Mouse (Mus musculus): ENCODE data around the gene Camta1. TPM values are rescaled to one million over a fixed set of nuclear protein-coding genes. Genes with fewer than 3 reads are reported as not detected.

Gene Camta1
- total RNA-seq, 2 experiments from 2014 or later = 66.1 to 84.1 TPM

GRCm38 (mm10) chr4:151165539-151165938 is 696.1 kb downstream of the Camta1 start:
- peak; percentile 92 for DNase-seq
- intact Hi-C loops (cut with DNase I; ENCODE audit: low total_unique reads) = no loop called here

- DNase-seq = no peak
- intact Hi-C loops (cut with DNase I; ENCODE audit: low total_unique reads) = no loop called here
These were observed 697.4 kb downstream of the Camta1 start for GRCm38 (mm10) chr4:151164309-151164708.

- intact Hi-C loops (cut with DNase I; ENCODE audit: low total_unique reads) = no loop called here
- no peak for DNase-seq
These were observed 699.8 kb downstream of the Camta1 start for GRCm38 (mm10) chr4:151161869-151162268.

- DNase-seq = no peak
- intact Hi-C loops (cut with DNase I; ENCODE audit: low total_unique reads) = no loop called here
These were observed 700.7 kb downstream of the Camta1 start for GRCm38 (mm10) chr4:151160932-151161331.

GRCm38 (mm10) chr4:151160476-151160875 is 701.2 kb downstream of the Camta1 start:
- intact Hi-C loops (cut with DNase I; ENCODE audit: low total_unique reads) = no loop called here
- no peak for DNase-seq

GRCm38 (mm10) chr4:151158250-151158649 is 703.4 kb downstream of the Camta1 start:
- DNase-seq = no peak
- intact Hi-C loops (cut with DNase I; ENCODE audit: low total_unique reads) = loop anchor here (5.0 to 10.0 kb wide), 3 partner anchors 124 to 697 kb away; no protein-coding TSS in a partner anchor

GRCm38 (mm10) chr4:151156904-151157303 is 704.8 kb downstream of the Camta1 start:
- DNase-seq = peak; percentile 82

GRCm38 (mm10) chr4:151155587-151155986 is 706.1 kb downstream of the Camta1 start:
- no peak for DNase-seq
- intact Hi-C loops (cut with DNase I; ENCODE audit: low total_unique reads) = loop anchor here (5.0 to 10.0 kb wide), 3 partner anchors 127 to 699 kb away; no protein-coding TSS in a partner anchor

More at GRCm38 (mm10) chr4:151156904-151157303, 704.8 kb downstream of the Camta1 start:
- intact Hi-C loops (cut with DNase I; ENCODE audit: low total_unique reads) = loop anchor here (5.0 to 10.0 kb wide), 3 partner anchors 125 to 698 kb away; no protein-coding TSS in a partner anchor

- no peak for DNase-seq
- intact Hi-C loops (cut with DNase I; ENCODE audit: low total_unique reads) = loop anchor here (10.0 kb wide), 1 partner anchor 700 kb away; no protein-coding TSS in a partner anchor
These were observed 707.4 kb downstream of the Camta1 start for GRCm38 (mm10) chr4:151154306-151154705.

GRCm38 (mm10) chr4:151152010-151152409 is 709.7 kb downstream of the Camta1 start:
- DNase-seq = no peak
- intact Hi-C loops (cut with DNase I; ENCODE audit: low total_unique reads) = loop anchor here (10.0 kb wide), 1 partner anchor 703 kb away; no protein-coding TSS in a partner anchor

- intact Hi-C loops (cut with DNase I; ENCODE audit: low total_unique reads) = loop anchor here (10.0 kb wide), 1 partner anchor 704 kb away; no protein-coding TSS in a partner anchor
- DNase-seq = no peak
These were observed 710.8 kb downstream of the Camta1 start for GRCm38 (mm10) chr4:151150842-151151241.

- intact Hi-C loops (cut with DNase I; ENCODE audit: low total_unique reads) = loop anchor here (10.0 kb wide), 1 partner anchor 705 kb away; no protein-coding TSS in a partner anchor
- no peak for DNase-seq
These were observed 711.6 kb downstream of the Camta1 start for GRCm38 (mm10) chr4:151150115-151150514.

- intact Hi-C loops (cut with DNase I; ENCODE audit: low total_unique reads) = no loop called here
- DNase-seq = no peak
These were observed 714.1 kb downstream of the Camta1 start for GRCm38 (mm10) chr4:151147541-151147940.

- intact Hi-C loops (cut with DNase I; ENCODE audit: low total_unique reads) = no loop called here
These were observed 717.6 kb downstream of the Camta1 start for GRCm38 (mm10) chr4:151144121-151144520.

GRCm38 (mm10) chr4:151141196-151141880 is 720.3 kb downstream of the Camta1 start:
- peak; percentile 91 for DNase-seq
- intact Hi-C loops (cut with DNase I; ENCODE audit: low total_unique reads) = no loop called here

More at GRCm38 (mm10) chr4:151144121-151144520, 717.6 kb downstream of the Camta1 start:
- no peak for DNase-seq

GRCm38 (mm10) chr4:151140368-151140982 is 721.2 kb downstream of the Camta1 start:
- intact Hi-C loops (cut with DNase I; ENCODE audit: low total_unique reads) = loop anchor here (1.0 kb wide), 1 partner anchor 65 kb away; no protein-coding TSS in a partner anchor
- no peak for DNase-seq

GRCm38 (mm10) chr4:151139053-151139840 is 722.4 kb downstream of the Camta1 start:
- DNase-seq = peak; percentile 79
- intact Hi-C loops (cut with DNase I; ENCODE audit: low total_unique reads) = no loop called here

GRCm38 (mm10) chr4:151138586-151138985 is 723.1 kb downstream of the Camta1 start:
- intact Hi-C loops (cut with DNase I; ENCODE audit: low total_unique reads) = no loop called here
- no peak for DNase-seq

GRCm38 (mm10) chr4:151138135-151138534 is 723.5 kb downstream of the Camta1 start:
- DNase-seq = no peak
- intact Hi-C loops (cut with DNase I; ENCODE audit: low total_unique reads) = no loop called here

- DNase-seq = no peak
- intact Hi-C loops (cut with DNase I; ENCODE audit: low total_unique reads) = no loop called here
These were observed 724.0 kb downstream of the Camta1 start for GRCm38 (mm10) chr4:151137701-151138100.

Measured in gastrocnemius, postnatal 14 days (tissue).